Mouse (Mus musculus): ENCODE measurements around the gene Ctla4. TPM values are rescaled to one million over a fixed set of nuclear protein-coding genes. Genes with fewer than 3 reads are reported as not detected.

The Ctla4 gene
- not detected in 2 replicates for polyA plus RNA-seq (2015; fragmentation: Nextera tagmentation; extraction: Ambion mirVana)

DNA sequence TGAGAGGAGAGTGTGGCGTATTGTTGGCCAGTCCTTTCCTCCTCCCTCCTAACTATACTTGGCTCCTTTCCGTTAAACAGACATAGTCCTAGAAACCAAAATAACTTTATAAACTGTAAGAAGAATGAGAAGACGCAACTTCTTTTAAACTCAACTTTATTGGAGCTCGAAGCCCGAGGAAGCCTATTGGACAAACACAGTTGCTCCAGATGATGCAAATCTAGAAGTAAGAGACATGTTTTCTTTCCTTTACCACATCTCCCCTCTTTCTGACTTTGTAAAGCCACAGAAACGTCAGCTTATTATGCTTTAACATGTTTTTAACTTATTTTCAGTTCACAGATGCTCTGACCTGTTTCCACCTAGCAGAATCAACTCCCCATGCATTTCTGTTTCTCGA lies at the start of gene Ctla4:
Gene Ctla4 (plus strand): TSS at position 20 of the 400 bp plus-strand sequence.

Other genes with a start within 250 kb of the Ctla4 start
- gene Cd28, start 170.2 kb upstream of the Ctla4 start, polyA plus RNA-seq (2015; fragmentation: Nextera tagmentation; extraction: Ambion mirVana): 0.12 and 0.15 TPM in 2 replicates
- 0.19 and 0.31 TPM in 2 replicates for gene Icos, start 90.9 kb downstream of the Ctla4 start, polyA plus RNA-seq (2015; fragmentation: Nextera tagmentation; extraction: Ambion mirVana)